Mouse (Mus musculus): Measurements from ENCODE around the gene Slc35f2.

The Slc35f2 gene

GRCm38 (mm10) chr9:53771344-53772021 is at the start of gene Slc35f2:
TSS of gene Slc35f2 (plus strand) at chr9:53771538.
- DNase-seq (ENCODE audit: low spot score in 2 of 2): peak in 1 of 2 experiments; percentile 32

- no peak for DNase-seq (ENCODE audit: low spot score in 2 of 2)
Observed at GRCm38 (mm10) chr9:53740829-53741404, 30.4 kb upstream of the Slc35f2 start.

- DNase-seq (ENCODE audit: low spot score in 2 of 2): no peak
Observed at GRCm38 (mm10) chr9:53750411-53750810, 20.9 kb upstream of the Slc35f2 start.

- no peak for DNase-seq (ENCODE audit: low spot score in 2 of 2)
Observed at GRCm38 (mm10) chr9:53750899-53751298, 20.4 kb upstream of the Slc35f2 start.

- DNase-seq (ENCODE audit: low spot score in 2 of 2): no peak
Observed at GRCm38 (mm10) chr9:53754801-53755200, 16.5 kb upstream of the Slc35f2 start.

GRCm38 (mm10) chr9:53758142-53758541 is 13.2 kb upstream of the Slc35f2 start:
- no peak for DNase-seq (ENCODE audit: low spot score in 2 of 2)

GRCm38 (mm10) chr9:53764697-53765096 is 6.6 kb upstream of the Slc35f2 start:
- DNase-seq (ENCODE audit: low spot score in 2 of 2): no peak

- DNase-seq (ENCODE audit: low spot score in 2 of 2): no peak
Observed at GRCm38 (mm10) chr9:53768486-53768885, 2.9 kb upstream of the Slc35f2 start.

GRCm38 (mm10) chr9:53770771-53771343 is 481 bp upstream of the Slc35f2 start:
- no peak for DNase-seq (ENCODE audit: low spot score in 2 of 2)

GRCm38 (mm10) chr9:53772121-53772561 is 803 bp downstream of the Slc35f2 start:
- peak in 1 of 2 experiments; percentile 3 for DNase-seq (ENCODE audit: low spot score in 2 of 2)

GRCm38 (mm10) chr9:53775511-53775910 is 4.2 kb downstream of the Slc35f2 start:
- no peak for DNase-seq (ENCODE audit: low spot score in 2 of 2)

GRCm38 (mm10) chr9:53786561-53787407 is 15.4 kb downstream of the Slc35f2 start:
- no peak for DNase-seq (ENCODE audit: low spot score in 2 of 2)

- no peak for DNase-seq (ENCODE audit: low spot score in 2 of 2)
Observed at GRCm38 (mm10) chr9:53793830-53794330, 22.5 kb downstream of the Slc35f2 start.

GRCm38 (mm10) chr9:53794490-53794889 is 23.2 kb downstream of the Slc35f2 start:
- DNase-seq (ENCODE audit: low spot score in 2 of 2): no peak

GRCm38 (mm10) chr9:53795351-53795750 is 24.0 kb downstream of the Slc35f2 start:
- no peak for DNase-seq (ENCODE audit: low spot score in 2 of 2)

GRCm38 (mm10) chr9:53796386-53796785 is 25.0 kb downstream of the Slc35f2 start:
- DNase-seq (ENCODE audit: low spot score in 2 of 2): no peak

- DNase-seq (ENCODE audit: low spot score in 2 of 2): no peak
Observed at GRCm38 (mm10) chr9:53797141-53797540, 25.8 kb downstream of the Slc35f2 start.

GRCm38 (mm10) chr9:53802921-53803320 is 31.6 kb downstream of the Slc35f2 start:
- no peak for DNase-seq (ENCODE audit: low spot score in 2 of 2)

GRCm38 (mm10) chr9:53806496-53807086 is 35.3 kb downstream of the Slc35f2 start:
- DNase-seq (ENCODE audit: low spot score in 2 of 2): no peak

- DNase-seq (ENCODE audit: low spot score in 2 of 2): no peak
Observed at GRCm38 (mm10) chr9:53813418-53813817, 42.1 kb downstream of the Slc35f2 start.

GRCm38 (mm10) chr9:53818760-53819159 is 47.4 kb downstream of the Slc35f2 start:
- DNase-seq (ENCODE audit: low spot score in 2 of 2): peak in 1 of 2 experiments; percentile 59

- no peak for DNase-seq (ENCODE audit: low spot score in 2 of 2)
Observed at GRCm38 (mm10) chr9:53825318-53825717, 54.0 kb downstream of the Slc35f2 start.
